Mouse (Mus musculus) CH12.LX (cell line): ENCODE data around the gene Itgb3. TPM values are rescaled to one million over a fixed set of nuclear protein-coding genes. Genes with fewer than 3 reads are reported as not detected.
A peak's percentile ranks its signal among the peaks of the same experiment; 100 is the strongest.

Experiments used
- DNase-seq: peaks from one replicate; pipeline ENCODE4 v3.0.0-alpha.2; 2013; ENCODE audit errors: extremely low read depth
- H3K27ac ChIP-seq: 2 replicates; pipeline ENCODE4 v1.5.1; 2012; ENCODE audit warnings: low read depth, mild to moderate bottlenecking, control low read depth, moderate library complexity; ENCODE audit not compliant: insufficient read depth
- H3K27me3 ChIP-seq: replicated peaks from 2 replicates; pipeline ENCODE3; 2012; ENCODE audit warnings: inconsistent platforms
- H3K36me3 ChIP-seq, 2 experiments: replicated peaks in 1 of 2; 2 replicates each; pipeline versions ENCODE3 to v1.6.1; 2012; ENCODE audit warnings: inconsistent platforms in 1 of 2, low read length in 1 of 2, mild to moderate bottlenecking in 1 of 2, mixed read lengths in 1 of 2, moderate library complexity in 1 of 2; ENCODE audit not compliant: control insufficient read depth in 1 of 2, insufficient read depth in 1 of 2
- H3K4me1 ChIP-seq, 2 experiments: 2 replicates each; pipeline ENCODE4 v1.6.1; 2012; ENCODE audit warnings: inconsistent platforms in 1 of 2, moderate library complexity in 1 of 2; ENCODE audit not compliant: insufficient read depth in 2 of 2, control insufficient read depth in 1 of 2
- H3K4me2 ChIP-seq: 2 replicates; pipeline ENCODE4 v1.6.1; 2012; ENCODE audit warnings: low read depth, mild to moderate bottlenecking, control low read depth; ENCODE audit not compliant: poor library complexity, insufficient read depth, severe bottlenecking
- H3K4me3 ChIP-seq, 3 experiments: fragments of 150-350 bp in 1 of 3; sonication (generic) in 1 of 3; replicated peaks in 1 of 3; 2 replicates each; pipeline versions ENCODE3 to v1.5.1; 2011 to 2012; ENCODE audit warnings: low read depth in 2 of 3, low read length in 2 of 3, mild to moderate bottlenecking in 2 of 3, moderate library complexity in 2 of 3, control low read depth in 1 of 3, improper control_type of control experiment in 1 of 3, inconsistent platforms in 1 of 3, mixed read lengths in 1 of 3; ENCODE audit not compliant: poor library complexity in 1 of 3
- H3K79me2 ChIP-seq: replicated peaks from 2 replicates; pipeline ENCODE4 v1.6.1; 2012; ENCODE audit warnings: mild to moderate bottlenecking, moderate library complexity; ENCODE audit not compliant: control insufficient read depth, poor library complexity, insufficient read depth, severe bottlenecking; ENCODE audit errors: extremely low read depth
- H3K9ac ChIP-seq: 2 replicates; pipeline ENCODE4 v1.6.1; 2012; ENCODE audit warnings: low read depth, mild to moderate bottlenecking, control low read depth, moderate library complexity; ENCODE audit not compliant: insufficient read depth
- H3K9me3 ChIP-seq: replicated peaks from 2 replicates; pipeline ENCODE3; 2012; ENCODE audit warnings: low read length, inconsistent platforms, mixed read lengths
- CHD2 ChIP-seq: IDR thresholded peaks from 2 replicates; pipeline ENCODE4 v1.6.1; 2011; ENCODE audit warnings: low read length, improper control_type of control experiment
- CTCF ChIP-seq, 2 experiments: IDR thresholded peaks in 1 of 2; conservative IDR thresholded peaks in 1 of 2; 2 replicates each; pipeline ENCODE4 v1.5.1; 2011 to 2012; ENCODE audit warnings: low read depth in 2 of 2, low read length in 2 of 2, improper control_type of control experiment in 1 of 2, inconsistent platforms in 1 of 2, mild to moderate bottlenecking in 1 of 2, moderate library complexity in 1 of 2
- E2F4 ChIP-seq: IDR thresholded peaks from 2 replicates; pipeline ENCODE4 v1.6.1; 2011; ENCODE audit warnings: low read depth, low read length, improper control_type of control experiment; ENCODE audit not compliant: insufficient replicate concordance
- EP300 ChIP-seq: IDR thresholded peaks from 2 replicates; pipeline ENCODE4 v1.6.1; 2011; ENCODE audit warnings: low read length, improper control_type of control experiment
- ETS1 ChIP-seq: conservative IDR thresholded peaks from 2 replicates; pipeline ENCODE4 v1.6.1; 2012; ENCODE audit warnings: low read depth, mild to moderate bottlenecking, inconsistent platforms, low read length, improper control_type of control experiment, moderate library complexity
- GABPA ChIP-seq: IDR thresholded peaks from 2 replicates; pipeline ENCODE4 v1.6.1; 2012; ENCODE audit warnings: low read depth, low read length, improper control_type of control experiment, inconsistent platforms; ENCODE audit not compliant: insufficient replicate concordance
- HCFC1 ChIP-seq: IDR thresholded peaks from 2 replicates; pipeline ENCODE4 v1.6.1; 2012; ENCODE audit warnings: low read depth, mild to moderate bottlenecking, inconsistent platforms, low read length, improper control_type of control experiment
- IRF4 ChIP-seq: IDR thresholded peaks from 2 replicates; pipeline ENCODE4 v1.6.1; 2014; ENCODE audit warnings: low read depth, mild to moderate bottlenecking, inconsistent platforms, low read length, improper control_type of control experiment
- JUN ChIP-seq: IDR thresholded peaks from 2 replicates; pipeline ENCODE4 v1.6.1; 2011; ENCODE audit warnings: low read depth, mild to moderate bottlenecking, low read length, improper control_type of control experiment, moderate library complexity; ENCODE audit not compliant: insufficient read depth
- JUND ChIP-seq: conservative IDR thresholded peaks from 2 replicates; pipeline ENCODE4 v1.6.1; 2011; ENCODE audit warnings: low read depth, low read length, improper control_type of control experiment
- KAT2A ChIP-seq: IDR thresholded peaks from 2 replicates; pipeline ENCODE4 v1.6.1; 2012; ENCODE audit warnings: low read length, improper control_type of control experiment, inconsistent platforms; ENCODE audit not compliant: insufficient replicate concordance
- MAFK ChIP-seq: IDR thresholded peaks from 2 replicates; pipeline ENCODE4 v1.6.1; 2011; ENCODE audit warnings: low read length, improper control_type of control experiment; ENCODE audit not compliant: insufficient replicate concordance
- MAZ ChIP-seq: IDR thresholded peaks from 2 replicates; pipeline ENCODE4 v1.6.1; 2012; ENCODE audit warnings: low read depth, mild to moderate bottlenecking, inconsistent platforms, low read length, improper control_type of control experiment, moderate library complexity
- MEF2A ChIP-seq: IDR thresholded peaks from 2 replicates; pipeline ENCODE4 v1.6.1; 2014; ENCODE audit warnings: low read depth, mild to moderate bottlenecking, inconsistent platforms, low read length, improper control_type of control experiment, borderline replicate concordance
- MXI1 ChIP-seq: IDR thresholded peaks from 2 replicates; pipeline ENCODE4 v1.6.1; 2011; ENCODE audit warnings: mild to moderate bottlenecking, low read depth, low read length, improper control_type of control experiment
- MYC ChIP-seq: IDR thresholded peaks from 2 replicates; pipeline ENCODE4 v1.6.1; 2011; ENCODE audit warnings: low read depth, mild to moderate bottlenecking, improper control_type of control experiment, low read length
- NRF1 ChIP-seq: IDR thresholded peaks from 2 replicates; pipeline ENCODE4 v1.6.1; 2014; ENCODE audit warnings: low read depth, mild to moderate bottlenecking, inconsistent platforms, low read length, improper control_type of control experiment, moderate library complexity
- POLR2A ChIP-seq: IDR thresholded peaks from 2 replicates; pipeline ENCODE4 v1.6.1; 2011; ENCODE audit warnings: low read depth, mild to moderate bottlenecking, improper control_type of control experiment, low read length
- POLR2AphosphoS2 ChIP-seq: IDR thresholded peaks from 2 replicates; pipeline ENCODE4 v1.6.1; 2011; ENCODE audit warnings: low read depth, low read length, improper control_type of control experiment
- RAD21 ChIP-seq: IDR thresholded peaks from 2 replicates; pipeline ENCODE4 v1.6.1; 2011; ENCODE audit warnings: low read depth, mild to moderate bottlenecking, low read length, improper control_type of control experiment, moderate library complexity
- RCOR1 ChIP-seq: conservative IDR thresholded peaks from 2 replicates; pipeline ENCODE4 v1.6.1; 2012; ENCODE audit warnings: low read depth, mild to moderate bottlenecking, inconsistent platforms, low read length, improper control_type of control experiment
- SIN3A ChIP-seq: IDR thresholded peaks from 2 replicates; pipeline ENCODE4 v1.6.1; 2012; ENCODE audit warnings: low read length, improper control_type of control experiment, inconsistent platforms
- SMC3 ChIP-seq: IDR thresholded peaks from 2 replicates; pipeline ENCODE4 v1.6.1; 2011; ENCODE audit warnings: low read depth, low read length, improper control_type of control experiment
- USF1 ChIP-seq: IDR thresholded peaks from 2 replicates; pipeline ENCODE4 v1.6.1; 2014; ENCODE audit warnings: low read depth, mild to moderate bottlenecking, inconsistent platforms, low read length, improper control_type of control experiment
- USF2 ChIP-seq: conservative IDR thresholded peaks from 2 replicates; pipeline ENCODE4 v1.6.1; 2011; ENCODE audit warnings: low read depth, low read length, improper control_type of control experiment
- ZKSCAN1 ChIP-seq: IDR thresholded peaks from 2 replicates; pipeline ENCODE4 v1.6.1; 2012; ENCODE audit warnings: low read depth, inconsistent platforms, low read length, improper control_type of control experiment, borderline replicate concordance
- ZMIZ1 ChIP-seq: IDR thresholded peaks from 2 replicates; pipeline ENCODE4 v1.6.1; 2012; ENCODE audit warnings: low read depth, mild to moderate bottlenecking, inconsistent platforms, low read length, improper control_type of control experiment
- dilution Hi-C: fragments of 300-500 bp; cut with MboI; formaldehyde crosslinking; loops from 2 replicates; pipeline ENCODE4 v1.14.3; 2020; ENCODE audit warnings: low sequenced_read_pairs; ENCODE audit not compliant: extremely low pct_unique_long_range_greater_than_20kb, extremely low pct_ligation_motif_present
- in situ Hi-C: fragments of 300-500 bp; cut with MboI; formaldehyde crosslinking; loops from 3 replicates; pipeline ENCODE4 v1.14.3; 2019; ENCODE audit warnings: low sequenced_read_pairs, low pct_ligation_motif_present, low pct_unique_long_range_greater_than_20kb, mixed read lengths
- polyA plus RNA-seq: library from polyadenylated mRNA; unstranded; fragments of >175 nt; gene quantifications from 2 replicates; pipeline ENCODE4 v1.2.1, GENCODE M21; 2012; ENCODE audit warnings: low read depth; ENCODE audit not compliant: insufficient read length
- total RNA-seq, 2 experiments: library from RNA; depleted of rRNA; stranded (reverse); fragments of 300-350 nt in 1 of 2; fragments of >200 nt in 1 of 2; gene quantifications; 2 replicates each; pipeline ENCODE4 v1.2.3; 2012 to 2014

The Itgb3 gene
- total and polyA plus RNA-seq, 3 experiments, result 2.9 to 11.0 (median 3.0) TPM

GRCm38 (mm10) chr11:104580606-104581005 lies 27.2 kb upstream of the Itgb3 start:
- in situ Hi-C loops, result loop anchor here (10.0 to 25.0 kb wide), 3 partner anchors 66 to 544 kb away; partner anchors contain the start of gene Mettl2
- H3K9me3 ChIP-seq, result peaks cover 1% of the 10 kb centered on the region
- peaks cover 0 to 16% of the 10 kb centered on the region in 2 experiments for H3K36me3 ChIP-seq
- no peaks in the 10 kb centered on the region for H3K79me2 ChIP-seq
- H3K27me3 ChIP-seq, result no peaks in the 10 kb centered on the region
- H3K4me3 ChIP-seq, result no peak overlapping the region
- H3K9ac ChIP-seq, result no peak overlapping the region
- DNase-seq, result no peak
- peaks cover 11 to 60% of the 10 kb centered on the region in 2 experiments for H3K4me1 ChIP-seq
- TF ChIP-seq HCFC1 (no peak), USF1 (no peak), JUND (no peak), JUN (no peak), USF2 (no peak), POLR2AphosphoS2 (no peak), SMC3 (no peak), ETS1 (no peak), IRF4 (no peak), EP300 (no peak), ZKSCAN1 (no peak), KAT2A (no peak), MXI1 (no peak), SIN3A (no peak), MAZ (no peak), CTCF (conservative IDR thresholded peaks at IDR 0.05 in 1 of 2, IDR thresholded peaks at IDR 0.05 in 1 of 2; ENCODE audit: low read depth in 2 of 2, low read length in 2 of 2) (no peak), MEF2A (no peak), ZMIZ1 (no peak), RAD21 (no peak)
- dilution Hi-C loops, result no loop called here
- no peak overlapping the region for H3K4me2 ChIP-seq
- no peak overlapping the region for H3K27ac ChIP-seq

GRCm38 (mm10) chr11:104581446-104582307 lies 26.1 kb upstream of the Itgb3 start:
- dilution Hi-C loops, result no loop called here
- H3K9ac ChIP-seq, result peak overlapping the region; percentile 87
- peak overlapping the region; percentile 59 for H3K27ac ChIP-seq
- peak overlapping the region; percentile 49 to 54 (median 50) for H3K4me3 ChIP-seq
- H3K4me1 ChIP-seq, result peaks cover 11 to 57% of the 10 kb centered on the region in 2 experiments
- peaks cover 0 to 22% of the 10 kb centered on the region in 2 experiments for H3K36me3 ChIP-seq
- in situ Hi-C loops, result loop anchor here (10.0 to 25.0 kb wide), 3 partner anchors 67 to 543 kb away; partner anchors contain the start of gene Mettl2
- H3K9me3 ChIP-seq, result peaks cover 7% of the 10 kb centered on the region
- H3K79me2 ChIP-seq, result no peaks in the 10 kb centered on the region
- peak; percentile 84 for DNase-seq
- peak overlapping the region; percentile 94 for H3K4me2 ChIP-seq
- H3K27me3 ChIP-seq, result no peaks in the 10 kb centered on the region
- TF ChIP-seq POLR2AphosphoS2 (peak; percentile 76; the same call in 1 of the 2 replicates), RAD21 (no peak), ZMIZ1 (no peak; the same call in none of the 2 replicates), IRF4 (peak; percentile 74), POLR2A (peak; percentile 63), E2F4 (peak; percentile 12; the same call in 1 of the 2 replicates), ETS1 (peak; percentile 55), NRF1 (no peak), SMC3 (no peak), MAFK (no peak), SIN3A (peak; percentile 85), CHD2 (no peak), GABPA (no peak), EP300 (peak; percentile 70), MAZ (0 out of 2 replicates have a peak, but pooled peaks have one; percentile 34), MXI1 (peak; percentile 81), RCOR1 (0 out of 2 replicates have a peak, but pooled peaks have one; percentile 64), JUN (no peak), MYC (peak; percentile 57), MEF2A (no peak; the same call in 1 of the 2 replicates), JUND (no peak)
